Mouse (Mus musculus): ENCODE data around the gene Acsf3.

Gene Acsf3

GRCm38 (mm10) chr8:122762731-122763266, 12.5 kb upstream of the Acsf3 start:
- DNase-seq, result peak in 1 of 2 experiments; percentile 35

GRCm38 (mm10) chr8:122763267-122763738, 12.0 kb upstream of the Acsf3 start:
- DNase-seq, result no peak

GRCm38 (mm10) chr8:122764790-122765474, 10.4 kb upstream of the Acsf3 start:
- DNase-seq, result no peak

- no peak for DNase-seq
These were observed 9.1 kb upstream of the Acsf3 start for GRCm38 (mm10) chr8:122766189-122766588.

- no peak for DNase-seq
These were observed 8.6 kb upstream of the Acsf3 start for GRCm38 (mm10) chr8:122766647-122767200.

GRCm38 (mm10) chr8:122767229-122767628, 8.1 kb upstream of the Acsf3 start:
- no peak for DNase-seq

- DNase-seq, result peak; percentile 71 to 76
These were observed 5.8 kb upstream of the Acsf3 start for GRCm38 (mm10) chr8:122769251-122770058.

GRCm38 (mm10) chr8:122772431-122773060, 2.7 kb upstream of the Acsf3 start:
- no peak for DNase-seq

- no peak for DNase-seq
These were observed 2.4 kb downstream of the Acsf3 start for GRCm38 (mm10) chr8:122777701-122778100.

GRCm38 (mm10) chr8:122778703-122779239, 3.5 kb downstream of the Acsf3 start:
- DNase-seq, result no peak

- no peak for DNase-seq
These were observed 4.0 kb downstream of the Acsf3 start for GRCm38 (mm10) chr8:122779255-122779654.

GRCm38 (mm10) chr8:122784756-122785155, 9.5 kb downstream of the Acsf3 start:
- no peak for DNase-seq

- no peak for DNase-seq
These were observed 14.5 kb downstream of the Acsf3 start for GRCm38 (mm10) chr8:122789796-122790195.

- peak; percentile 77 to 82 for DNase-seq
These were observed 18.3 kb downstream of the Acsf3 start for GRCm38 (mm10) chr8:122793375-122794174.

GRCm38 (mm10) chr8:122794175-122794454, 18.8 kb downstream of the Acsf3 start:
- no peak for DNase-seq

- no peak for DNase-seq
These were observed 28.8 kb downstream of the Acsf3 start for GRCm38 (mm10) chr8:122803906-122804761.

- DNase-seq, result peak; percentile 80 to 88
These were observed 30.1 kb downstream of the Acsf3 start for GRCm38 (mm10) chr8:122805349-122805748.

GRCm38 (mm10) chr8:122806956-122807538, 31.8 kb downstream of the Acsf3 start:
- peak in 1 of 2 experiments; percentile 24 for DNase-seq

GRCm38 (mm10) chr8:122807907-122808306, 32.6 kb downstream of the Acsf3 start:
- DNase-seq, result no peak

GRCm38 (mm10) chr8:122810376-122810775, 35.1 kb downstream of the Acsf3 start:
- peak in 1 of 2 experiments; percentile 65 for DNase-seq
